Mouse (Mus musculus): ENCODE measurements around the gene Eef2k. TPM values are rescaled to one million over a fixed set of nuclear protein-coding genes. Genes with fewer than 3 reads are reported as not detected.
"Not testable (repeated sequence)": the region's sequence is repeated elsewhere in the genome, so short reads cannot be mapped to it uniquely, and the experiment has no call there.

Gene Eef2k
- polyA plus RNA-seq, 1 experiment from 2014 or later, result 9.1 TPM

DNA sequence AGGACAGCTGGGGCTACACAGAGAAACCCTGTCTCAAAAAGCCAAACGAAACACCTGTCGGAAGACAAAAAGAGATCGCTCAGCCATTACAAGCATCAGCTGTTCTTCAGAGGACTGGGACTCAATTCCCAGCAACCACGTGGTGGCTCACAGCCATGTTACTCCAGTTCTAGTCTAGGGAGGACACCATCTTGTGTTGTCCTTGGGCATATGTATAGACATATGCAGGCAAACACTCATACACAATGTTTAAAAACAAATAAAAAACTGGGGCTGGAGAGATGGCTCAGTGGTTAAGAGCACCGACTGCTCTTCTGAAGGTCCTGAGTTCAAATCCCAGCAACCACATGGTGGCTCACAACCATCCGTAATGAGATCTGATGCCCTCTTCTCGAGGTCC lies 111.0 kb downstream of the Eef2k start:
- H3K9me3 ChIP-seq (replicated peaks; ENCODE audit: control insufficient read depth, low read length); H3K9ac ChIP-seq (ENCODE audit: low read length); H3K4me3 ChIP-seq (ENCODE audit: low read depth, low read length); H3K27me3 ChIP-seq (replicated peaks; ENCODE audit: control insufficient read depth, insufficient read depth, low read length); H3K27ac ChIP-seq (ENCODE audit: low read depth, low read length); H3K4me1 ChIP-seq (ENCODE audit: control insufficient read depth, insufficient read depth, low read length); H3K4me2 ChIP-seq (ENCODE audit: low read length): not testable (repeated sequence)
- ATAC-seq (peak; percentile 52; the same call in 1 of the 2 replicates), DNase-seq (ENCODE audit: low spot score) (peak; percentile 55)
- H3K36me3 ChIP-seq (ENCODE audit: control insufficient read depth, insufficient read depth, low read length), result peaks cover 35% of the 10 kb centered on the region
- 80% methylated on average over 7 of the region's 7 CpGs for WGBS

Other genes starting within 250 kb of the Eef2k start
- gene Uqcrc2, start 207.7 kb upstream of the Eef2k start, polyA plus RNA-seq (2014; fragmentation: Nextera tagmentation; extraction: Ambion mirVana), result 268 and 275 TPM in 2 replicates
- gene Pdzd9, start 172.5 kb upstream of the Eef2k start, polyA plus RNA-seq (2014; fragmentation: Nextera tagmentation; extraction: Ambion mirVana), result 0.08 and 0.27 TPM in 2 replicates
- gene Mosmo, start 165.2 kb upstream of the Eef2k start, polyA plus RNA-seq (2014; fragmentation: Nextera tagmentation; extraction: Ambion mirVana), result 15.0 and 15.6 TPM in 2 replicates
- 1.1 and 1.6 TPM in 2 replicates for gene Vwa3a, start 103.5 kb upstream of the Eef2k start, polyA plus RNA-seq (2014; fragmentation: Nextera tagmentation; extraction: Ambion mirVana)
- not detected in 2 replicates for gene Gm5737, start 30.5 kb upstream of the Eef2k start, polyA plus RNA-seq (2014; fragmentation: Nextera tagmentation; extraction: Ambion mirVana)
- 22.7 and 23.2 TPM in 2 replicates for gene Polr3e, start 74.9 kb downstream of the Eef2k start, polyA plus RNA-seq (2014; fragmentation: Nextera tagmentation; extraction: Ambion mirVana)
- 11.3 and 11.9 TPM in 2 replicates for gene Cdr2, start 139.5 kb downstream of the Eef2k start, polyA plus RNA-seq (2014; fragmentation: Nextera tagmentation; extraction: Ambion mirVana)
- 0.10 and 0.57 TPM in 2 replicates for gene Mfsd13b, start 139.7 kb downstream of the Eef2k start, polyA plus RNA-seq (2014; fragmentation: Nextera tagmentation; extraction: Ambion mirVana)
- gene Mettl9, start 191.6 kb downstream of the Eef2k start, polyA plus RNA-seq (2014; fragmentation: Nextera tagmentation; extraction: Ambion mirVana), result 235 and 236 TPM in 2 replicates
- 0.61 and 0.87 TPM in 2 replicates for gene Igsf6, start 231.7 kb downstream of the Eef2k start, polyA plus RNA-seq (2014; fragmentation: Nextera tagmentation; extraction: Ambion mirVana)
- 0.06 and 0.07 TPM in 2 replicates for gene Otoa, start 238.8 kb downstream of the Eef2k start, polyA plus RNA-seq (2014; fragmentation: Nextera tagmentation; extraction: Ambion mirVana)